Mouse (Mus musculus) liver, adult (tissue): ENCODE measurements around the gene Nkx6-2.

Experiments used
- GATA4 ChIP-seq: IDR thresholded peaks from 2 replicates; pipeline ENCODE4 v1.6.1; 2014; ENCODE audit warnings: mild to moderate bottlenecking, low read length; ENCODE audit not compliant: insufficient replicate concordance

Nkx6-2 gene

DNA sequence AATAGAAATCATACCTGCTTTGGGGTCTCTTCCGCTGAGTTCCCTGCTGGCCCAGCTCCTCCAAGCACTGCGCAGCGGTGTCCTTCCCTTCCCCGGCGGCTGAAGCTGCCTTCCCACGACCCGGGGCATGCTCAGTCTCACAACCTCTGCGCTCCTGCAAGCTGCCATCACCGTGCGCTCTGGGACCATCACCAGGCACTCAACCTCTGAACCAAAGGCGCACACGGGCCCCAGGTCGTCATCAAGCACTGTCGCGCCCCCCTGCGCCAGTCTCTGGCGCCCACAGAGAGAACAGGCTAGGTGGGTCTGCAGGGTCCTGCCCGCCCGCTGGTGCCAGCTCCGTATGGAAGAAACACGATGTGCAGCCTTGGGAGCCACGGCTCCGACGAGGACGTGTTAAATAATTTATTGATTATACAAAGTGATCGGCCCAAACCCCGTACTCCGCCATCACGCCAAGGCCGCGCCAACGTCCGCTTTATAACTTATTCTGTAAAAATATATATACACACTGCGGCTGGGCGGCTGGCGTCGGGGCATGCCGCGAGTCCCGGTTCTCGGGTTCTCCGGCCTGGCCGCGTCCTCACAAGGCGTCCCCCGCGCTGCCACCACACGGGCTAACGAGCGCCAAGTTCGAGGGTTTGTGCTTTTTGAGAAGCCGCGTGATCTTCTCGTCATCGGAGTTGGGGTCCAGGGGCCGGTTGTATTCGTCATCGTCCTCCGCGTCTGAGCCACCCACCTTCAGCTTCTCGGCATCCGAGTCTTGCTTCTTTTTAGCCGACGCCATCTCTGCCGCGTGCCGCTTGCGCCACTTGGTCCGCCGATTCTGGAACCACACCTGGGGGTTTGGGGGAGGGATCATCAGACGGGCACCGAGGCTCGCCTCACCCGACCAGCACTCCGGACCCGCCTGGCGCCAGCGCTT, 1.5 kb downstream of the Nkx6-2 start:
- TF ChIP-seq GATA4 = no peak

- TF ChIP-seq GATA4 = no peak
These were observed 3.2 kb downstream of the Nkx6-2 start for GRCm38 (mm10) chr7:139579261-139579905.

GRCm38 (mm10) chr7:139576064-139576686, 6.4 kb downstream of the Nkx6-2 start:
- TF ChIP-seq GATA4 = no peak

DNA sequence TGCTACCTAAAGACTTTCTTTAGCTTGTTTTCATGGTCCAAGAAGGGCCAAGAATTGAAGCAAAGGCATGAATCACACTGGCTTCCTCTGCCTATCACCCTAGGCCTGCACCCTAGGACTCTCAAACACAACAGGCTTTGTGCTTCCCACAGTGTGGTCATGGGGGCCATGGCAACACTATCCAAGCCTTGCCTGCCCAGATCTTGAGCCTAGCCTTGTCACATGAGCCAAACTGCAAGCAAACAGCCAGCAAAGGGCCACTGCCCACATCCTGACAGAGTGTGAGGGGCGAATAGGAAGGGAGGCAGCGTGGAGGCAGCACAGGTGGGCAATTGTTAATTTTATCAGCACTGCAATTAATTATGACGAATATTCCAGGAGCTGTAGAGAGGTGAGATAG, 9.9 kb downstream of the Nkx6-2 start:
- no peak for TF ChIP-seq GATA4

- no peak for TF ChIP-seq GATA4
These were observed 11.8 kb downstream of the Nkx6-2 start for GRCm38 (mm10) chr7:139570788-139571187.

GRCm38 (mm10) chr7:139566533-139566932, 16.1 kb downstream of the Nkx6-2 start:
- no peak for TF ChIP-seq GATA4

GRCm38 (mm10) chr7:139565998-139566397, 16.6 kb downstream of the Nkx6-2 start:
- no peak for TF ChIP-seq GATA4

DNA sequence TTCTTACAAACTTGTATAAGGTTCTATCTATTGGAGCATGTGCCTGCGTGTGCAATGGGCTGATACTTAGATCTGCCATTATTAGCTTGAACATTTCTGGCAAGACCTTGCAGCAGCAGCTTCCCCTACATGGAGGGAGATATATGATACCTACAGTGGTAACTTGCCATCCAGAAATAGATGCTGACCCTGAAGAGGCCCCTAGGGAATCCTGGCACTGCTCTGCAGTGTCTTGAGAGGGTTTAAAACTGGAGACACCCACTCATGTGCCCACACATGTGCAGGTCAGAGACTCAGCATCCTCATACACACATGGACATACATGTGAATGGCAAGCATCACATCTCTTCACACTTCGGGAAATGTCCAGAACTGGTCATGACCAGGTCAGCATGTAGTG, 18.4 kb downstream of the Nkx6-2 start:
- TF ChIP-seq GATA4 = no peak

- TF ChIP-seq GATA4 = no peak
These were observed 19.2 kb downstream of the Nkx6-2 start for GRCm38 (mm10) chr7:139563425-139563824.

GRCm38 (mm10) chr7:139559659-139560058, 22.9 kb downstream of the Nkx6-2 start:
- no peak for TF ChIP-seq GATA4

DNA sequence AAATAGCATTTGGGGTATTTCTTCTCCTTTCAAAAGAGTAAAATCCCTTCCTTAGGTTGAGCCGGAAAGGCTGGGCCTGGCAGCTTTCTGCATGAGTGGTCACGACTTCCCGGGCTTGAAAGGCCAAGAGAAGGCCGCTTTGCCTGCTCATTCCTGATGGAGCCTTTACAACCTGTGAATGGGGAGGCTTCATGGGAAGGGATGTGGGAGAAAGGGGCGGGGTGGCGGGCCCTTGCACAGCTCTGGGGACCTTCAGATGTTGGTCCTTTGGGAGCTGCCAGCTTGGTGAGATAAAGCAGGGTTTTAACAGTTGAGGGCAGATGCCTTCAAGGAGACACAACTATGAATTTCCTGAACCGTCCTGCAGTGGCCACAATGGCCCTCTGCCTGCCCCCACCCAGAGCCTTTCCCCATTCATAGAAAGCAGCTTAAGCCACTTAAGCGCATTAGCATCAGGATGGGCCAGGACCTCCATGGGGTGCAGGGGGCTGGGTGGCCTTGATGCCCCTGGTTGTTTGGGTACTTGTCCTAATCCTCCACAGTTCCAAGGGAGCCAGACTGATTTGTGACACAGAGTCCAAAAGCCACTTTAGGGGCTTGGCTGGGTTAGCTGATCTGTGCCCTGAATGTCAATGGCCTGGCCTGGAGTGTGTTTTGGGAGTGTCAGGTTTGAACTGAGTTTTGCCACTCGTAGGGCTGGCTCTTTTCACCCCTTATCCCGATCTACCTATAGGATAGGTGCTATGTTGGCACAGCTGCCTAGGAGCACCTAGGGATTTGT, 25.7 kb downstream of the Nkx6-2 start:
- no peak for TF ChIP-seq GATA4

GRCm38 (mm10) chr7:139556331-139556730, 26.3 kb downstream of the Nkx6-2 start:
- TF ChIP-seq GATA4 = no peak

- TF ChIP-seq GATA4 = no peak
These were observed 31.1 kb downstream of the Nkx6-2 start for GRCm38 (mm10) chr7:139551519-139551918.

DNA sequence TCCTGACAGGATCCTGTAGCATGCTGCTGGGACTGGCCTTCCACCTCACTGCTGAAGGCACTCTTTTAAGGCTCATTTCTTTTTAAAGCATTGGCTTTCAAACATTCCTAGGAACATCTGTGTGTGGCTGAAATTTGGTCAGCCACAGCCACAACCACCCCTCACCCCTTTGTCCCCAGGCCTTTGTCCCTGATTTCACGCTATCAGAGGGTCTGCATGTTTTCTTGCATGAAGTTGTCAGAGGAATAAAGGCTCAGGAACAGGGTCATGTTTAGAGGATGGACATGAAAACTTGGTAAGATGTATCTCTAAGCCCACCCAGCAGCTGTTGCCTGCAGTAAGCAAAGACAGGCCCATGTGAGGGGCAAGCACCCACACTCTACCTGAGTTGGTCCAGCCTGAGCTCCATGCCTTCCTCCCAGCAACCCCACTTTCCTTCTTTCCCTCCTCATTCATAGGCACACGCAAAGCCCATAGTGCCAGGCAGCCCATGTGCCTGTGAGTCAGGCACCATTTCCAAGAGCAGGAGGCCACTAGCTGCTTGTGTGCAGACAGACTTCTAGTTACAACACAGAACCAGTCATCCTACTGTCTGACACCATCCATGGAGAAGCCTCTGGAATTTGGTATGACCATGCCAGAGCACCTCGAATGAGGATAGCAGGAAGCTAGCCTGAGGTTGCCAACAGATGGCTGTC, 32.4 kb downstream of the Nkx6-2 start:
- TF ChIP-seq GATA4 = no peak
